Mouse (Mus musculus): ENCODE measurements at regions not wholly inside any gene's neighbourhood (a gene's known extent, or its start where the extent isn't known, plus 50 kb on each side); places are given as distances from the start of the nearest gene placed in this dataset.

DNA sequence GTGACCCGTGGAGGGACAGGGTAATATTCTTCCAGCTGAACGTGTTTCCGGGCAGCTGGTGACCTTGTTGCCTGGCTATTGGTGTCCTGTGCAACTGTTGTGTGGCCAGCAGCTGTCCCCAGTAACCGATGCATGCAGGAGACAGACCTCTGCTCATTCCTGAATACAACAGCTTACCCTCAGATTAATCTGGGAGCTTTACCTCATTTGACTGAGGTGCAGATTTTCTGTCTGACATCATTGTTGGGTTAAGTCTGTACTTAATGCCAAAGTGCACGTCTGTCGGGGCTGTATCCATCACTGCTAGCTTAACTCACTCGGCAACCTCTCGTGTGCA lies 119.6 kb upstream of the Mpp6 start:
- Histone ChIP-seq H3K9me3 (ENCODE audit: low read depth, low read length) (no peaks in the 10 kb centered on the region), H3K27me3 (ENCODE audit: insufficient read depth, low read length) (no peaks in the 10 kb centered on the region), H3K4me3 (ENCODE audit: low read depth, low read length) (no peak overlapping the region), H3K27ac (ENCODE audit: low read depth) (no peak overlapping the region), H3K4me2 (no peak overlapping the region), H3K4me1 (ENCODE audit: insufficient read depth) (peaks cover 15% of the 10 kb centered on the region), H3K9ac (no peak overlapping the region), H3K36me3 (ENCODE audit: insufficient read depth) (no peaks in the 10 kb centered on the region)
- no peak for TF ChIP-seq CTCF (IDR thresholded peaks at IDR 0.05; ENCODE audit: low read depth)
- 22% methylated on average over 8 of the region's 8 CpGs for WGBS
- DNase-seq = no peak
- ATAC-seq (ENCODE audit: insufficient read depth) = peak; percentile 67; the same call in 1 of the 2 replicates

- no peaks in the 10 kb centered on the region for H3K9me3 ChIP-seq (ENCODE audit: low read depth, low read length)
- no peak for TF ChIP-seq CTCF (IDR thresholded peaks at IDR 0.05; ENCODE audit: low read depth)
- WGBS = 87% methylated on average over 11 of the region's 11 CpGs
- H3K4me3 ChIP-seq (ENCODE audit: low read depth, low read length) = no peak overlapping the region
- H3K9ac ChIP-seq = no peak overlapping the region
- H3K27me3 ChIP-seq (ENCODE audit: insufficient read depth, low read length) = no peaks in the 10 kb centered on the region
- H3K4me1 ChIP-seq (ENCODE audit: insufficient read depth) = no peaks in the 10 kb centered on the region
- ATAC-seq (ENCODE audit: insufficient read depth) (no peak), DNase-seq (no peak)
- H3K4me2 ChIP-seq = no peak overlapping the region
- H3K27ac ChIP-seq (ENCODE audit: low read depth) = no peak overlapping the region
- no peaks in the 10 kb centered on the region for H3K36me3 ChIP-seq (ENCODE audit: insufficient read depth)
These were observed 110.7 kb upstream of the Mpp6 start for GRCm38 (mm10) chr6:49999365-49999764.

GRCm38 (mm10) chr6:50008074-50008473 lies 102.0 kb upstream of the Mpp6 start:
- Histone ChIP-seq H3K4me2 (no peak overlapping the region), H3K9ac (no peak overlapping the region), H3K4me3 (ENCODE audit: low read depth, low read length) (no peak overlapping the region), H3K27ac (ENCODE audit: low read depth) (no peak overlapping the region), H3K27me3 (ENCODE audit: insufficient read depth, low read length) (no peaks in the 10 kb centered on the region), H3K36me3 (ENCODE audit: insufficient read depth) (no peaks in the 10 kb centered on the region), H3K9me3 (ENCODE audit: low read depth, low read length) (no peaks in the 10 kb centered on the region), H3K4me1 (ENCODE audit: insufficient read depth) (peaks cover 5% of the 10 kb centered on the region; the same call in 1 of the 2 replicates)
- DNase-seq = no peak
- no peak for ATAC-seq (ENCODE audit: insufficient read depth)
- TF ChIP-seq CTCF (IDR thresholded peaks at IDR 0.05; ENCODE audit: low read depth) = no peak
- 75% methylated on average over 4 of the region's 4 CpGs for WGBS

GRCm38 (mm10) chr6:50008869-50009268 lies 101.2 kb upstream of the Mpp6 start:
- Histone ChIP-seq H3K9ac (no peak overlapping the region), H3K27ac (ENCODE audit: low read depth) (peak overlapping the region; percentile 16; the same call in 1 of the 2 replicates), H3K4me2 (no peak overlapping the region), H3K9me3 (ENCODE audit: low read depth, low read length) (no peaks in the 10 kb centered on the region), H3K36me3 (ENCODE audit: insufficient read depth) (no peaks in the 10 kb centered on the region), H3K27me3 (ENCODE audit: insufficient read depth, low read length) (no peaks in the 10 kb centered on the region), H3K4me1 (ENCODE audit: insufficient read depth) (peaks cover 5% of the 10 kb centered on the region; the same call in 1 of the 2 replicates), H3K4me3 (ENCODE audit: low read depth, low read length) (no peak overlapping the region)
- DNase-seq (no peak), ATAC-seq (ENCODE audit: insufficient read depth) (no peak)
- no peak for TF ChIP-seq CTCF (IDR thresholded peaks at IDR 0.05; ENCODE audit: low read depth)
- WGBS = 12% methylated on average over 3 of the region's 3 CpGs

GRCm38 (mm10) chr6:50009339-50009738 lies 100.7 kb upstream of the Mpp6 start:
- ATAC-seq (ENCODE audit: insufficient read depth) (peak; percentile 41), DNase-seq (peak; percentile 55)
- no peaks in the 10 kb centered on the region for H3K27me3 ChIP-seq (ENCODE audit: insufficient read depth, low read length)
- WGBS = 31% methylated on average over 7 of the region's 7 CpGs
- peak overlapping the region; percentile 16; the same call in 1 of the 2 replicates for H3K27ac ChIP-seq (ENCODE audit: low read depth)
- no peak overlapping the region for H3K9ac ChIP-seq
- H3K9me3 ChIP-seq (ENCODE audit: low read depth, low read length) = no peaks in the 10 kb centered on the region
- no peak for TF ChIP-seq CTCF (IDR thresholded peaks at IDR 0.05; ENCODE audit: low read depth)
- H3K4me2 ChIP-seq = no peak overlapping the region
- no peaks in the 10 kb centered on the region for H3K36me3 ChIP-seq (ENCODE audit: insufficient read depth)
- H3K4me3 ChIP-seq (ENCODE audit: low read depth, low read length) = no peak overlapping the region
- peaks cover 5% of the 10 kb centered on the region; the same call in 1 of the 2 replicates for H3K4me1 ChIP-seq (ENCODE audit: insufficient read depth)

DNA sequence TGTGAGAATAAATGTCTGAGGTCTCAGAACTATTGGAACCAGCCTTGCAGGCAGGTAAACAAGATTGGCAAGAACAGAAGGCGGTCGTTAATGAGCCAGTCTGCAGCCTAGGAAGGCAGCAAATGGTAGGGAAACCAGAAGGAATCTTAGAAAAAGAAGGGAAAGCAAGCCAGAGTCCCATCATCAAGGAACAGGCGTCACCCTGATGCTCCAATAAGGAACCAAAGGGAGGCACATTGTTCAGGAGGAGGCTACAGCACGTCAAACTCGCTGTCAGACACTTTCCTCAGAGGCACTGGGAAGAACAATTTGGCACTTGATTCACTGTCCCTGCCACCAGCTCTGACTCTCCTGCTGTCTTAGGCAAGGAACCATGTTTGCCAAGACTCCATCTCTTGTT lies 100.2 kb upstream of the Mpp6 start:
- Histone ChIP-seq H3K9ac (no peak overlapping the region), H3K4me1 (ENCODE audit: insufficient read depth) (peaks cover 5% of the 10 kb centered on the region; the same call in 1 of the 2 replicates), H3K9me3 (ENCODE audit: low read depth, low read length) (no peaks in the 10 kb centered on the region), H3K36me3 (ENCODE audit: insufficient read depth) (no peaks in the 10 kb centered on the region), H3K4me3 (ENCODE audit: low read depth, low read length) (no peak overlapping the region), H3K27ac (ENCODE audit: low read depth) (no peak overlapping the region), H3K27me3 (ENCODE audit: insufficient read depth, low read length) (no peaks in the 10 kb centered on the region), H3K4me2 (no peak overlapping the region)
- WGBS = 63% methylated on average over 5 of the region's 5 CpGs
- ATAC-seq (ENCODE audit: insufficient read depth) (no peak), DNase-seq (no peak)
- TF ChIP-seq CTCF (IDR thresholded peaks at IDR 0.05; ENCODE audit: low read depth) = no peak

GRCm38 (mm10) chr6:50011071-50011470 lies 99.0 kb upstream of the Mpp6 start:
- no peak for TF ChIP-seq CTCF (IDR thresholded peaks at IDR 0.05; ENCODE audit: low read depth)
- Histone ChIP-seq H3K9ac (no peak overlapping the region), H3K4me1 (ENCODE audit: insufficient read depth) (peaks cover 5% of the 10 kb centered on the region; the same call in 1 of the 2 replicates), H3K9me3 (ENCODE audit: low read depth, low read length) (no peaks in the 10 kb centered on the region), H3K4me3 (ENCODE audit: low read depth, low read length) (no peak overlapping the region), H3K27me3 (ENCODE audit: insufficient read depth, low read length) (no peaks in the 10 kb centered on the region), H3K36me3 (ENCODE audit: insufficient read depth) (no peaks in the 10 kb centered on the region), H3K27ac (ENCODE audit: low read depth) (no peak overlapping the region), H3K4me2 (no peak overlapping the region)
- ATAC-seq (ENCODE audit: insufficient read depth) (no peak), DNase-seq (no peak)
- WGBS = 74% methylated on average over 12 of the region's 12 CpGs
